Mouse (Mus musculus): Measurements from ENCODE around the gene Rhot1.

DNA sequence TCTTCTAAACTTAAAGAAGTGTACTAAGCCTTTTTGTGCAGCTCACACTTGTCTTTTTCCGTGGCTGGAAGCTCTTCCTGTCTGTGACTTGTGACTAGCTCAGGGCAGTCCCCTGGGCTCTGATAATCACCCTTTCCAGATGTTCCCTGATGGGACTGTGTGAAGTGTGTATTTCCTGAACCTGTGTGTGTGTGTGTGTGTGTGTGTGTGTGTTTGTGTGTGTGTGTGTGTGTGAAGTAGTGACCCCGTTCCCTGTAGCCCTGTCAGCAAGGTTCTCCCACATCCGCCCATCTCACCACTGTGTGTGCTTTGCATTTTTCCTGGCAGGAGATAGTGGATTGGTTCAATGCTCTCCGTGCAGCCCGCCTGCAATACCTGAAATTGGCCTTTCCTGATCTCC lies 38.5 kb upstream of the Rhot1 start:
- TF ChIP-seq CTCF (IDR thresholded peaks at IDR 0.05; ENCODE audit: low read depth): no peak
- no peak for TF ChIP-seq EP300 (optimal IDR thresholded peaks at IDR 0.05)
